Mouse (Mus musculus) liver, embryonic 13.5 days (tissue): ENCODE measurements around the gene Slc9a4. TPM values are rescaled to one million over a fixed set of nuclear protein-coding genes. Genes with fewer than 3 reads are reported as not detected.

Source experiments
- ATAC-seq: fragments of 200-750 bp; cut with Nextera tagmentation; 2 replicates; pipeline ENCODE4 v1.8.0; 2017; ENCODE audit warnings: low read depth, mild to moderate bottlenecking, moderate number of reproducible peaks, moderate library complexity
- DNase-seq: peaks from one replicate; pipeline ENCODE4 v3.0.0; 2022
- H3K27ac ChIP-seq: fragments of 300-500 bp; sonication (generic); 2 replicates; pipeline ENCODE4 v1.5.1; 2015; ENCODE audit warnings: moderate library complexity, mild to moderate bottlenecking, inconsistent platforms
- H3K27me3 ChIP-seq: fragments of 300-500 bp; sonication (generic); 2 replicates; pipeline ENCODE4 v1.6.1; 2015; ENCODE audit warnings: mild to moderate bottlenecking, inconsistent platforms
- H3K36me3 ChIP-seq: fragments of 300-500 bp; sonication (generic); 2 replicates; pipeline ENCODE4 v1.6.1; 2015; ENCODE audit warnings: mild to moderate bottlenecking, inconsistent platforms
- H3K4me1 ChIP-seq: fragments of 300-500 bp; sonication (generic); replicated peaks from 2 replicates; pipeline ENCODE4 v1.6.1; 2015; ENCODE audit warnings: inconsistent platforms
- H3K4me2 ChIP-seq: fragments of 300-500 bp; sonication (generic); 2 replicates; pipeline ENCODE4 v1.6.1; 2015; ENCODE audit warnings: inconsistent platforms, mild to moderate bottlenecking, moderate library complexity
- H3K4me3 ChIP-seq: fragments of 300-500 bp; sonication (generic); replicated peaks from 2 replicates; pipeline ENCODE4 v1.5.1; 2015; ENCODE audit warnings: mild to moderate bottlenecking, inconsistent platforms
- H3K9ac ChIP-seq: fragments of 300-500 bp; sonication (generic); 2 replicates; pipeline ENCODE4 v1.6.1; 2015; ENCODE audit warnings: mild to moderate bottlenecking, inconsistent platforms
- H3K9me3 ChIP-seq: fragments of 300-500 bp; sonication (generic); replicated peaks from 2 replicates; pipeline ENCODE4 v1.6.1; 2016; ENCODE audit warnings: inconsistent platforms
- WGBS: fragments of 180-500 bp; shearing (Covaris S2); methylation state at CpG from one replicate; pipeline ENCODE4 v1.1.7; 2015; ENCODE audit not compliant: insufficient replicate concordance; 5-methylcytosine and 5-hydroxymethylcytosine counted together
- polyA plus RNA-seq: library from polyadenylated mRNA; unstranded; fragments of >200 nt; fragmentation: Nextera tagmentation; extraction: Ambion mirVana; gene quantifications from 2 replicates; pipeline ENCODE4 v1.2.1, GENCODE M21; 2015

The Slc9a4 gene
- polyA plus RNA-seq, 1 experiment from 2014 or later: not detected

DNA sequence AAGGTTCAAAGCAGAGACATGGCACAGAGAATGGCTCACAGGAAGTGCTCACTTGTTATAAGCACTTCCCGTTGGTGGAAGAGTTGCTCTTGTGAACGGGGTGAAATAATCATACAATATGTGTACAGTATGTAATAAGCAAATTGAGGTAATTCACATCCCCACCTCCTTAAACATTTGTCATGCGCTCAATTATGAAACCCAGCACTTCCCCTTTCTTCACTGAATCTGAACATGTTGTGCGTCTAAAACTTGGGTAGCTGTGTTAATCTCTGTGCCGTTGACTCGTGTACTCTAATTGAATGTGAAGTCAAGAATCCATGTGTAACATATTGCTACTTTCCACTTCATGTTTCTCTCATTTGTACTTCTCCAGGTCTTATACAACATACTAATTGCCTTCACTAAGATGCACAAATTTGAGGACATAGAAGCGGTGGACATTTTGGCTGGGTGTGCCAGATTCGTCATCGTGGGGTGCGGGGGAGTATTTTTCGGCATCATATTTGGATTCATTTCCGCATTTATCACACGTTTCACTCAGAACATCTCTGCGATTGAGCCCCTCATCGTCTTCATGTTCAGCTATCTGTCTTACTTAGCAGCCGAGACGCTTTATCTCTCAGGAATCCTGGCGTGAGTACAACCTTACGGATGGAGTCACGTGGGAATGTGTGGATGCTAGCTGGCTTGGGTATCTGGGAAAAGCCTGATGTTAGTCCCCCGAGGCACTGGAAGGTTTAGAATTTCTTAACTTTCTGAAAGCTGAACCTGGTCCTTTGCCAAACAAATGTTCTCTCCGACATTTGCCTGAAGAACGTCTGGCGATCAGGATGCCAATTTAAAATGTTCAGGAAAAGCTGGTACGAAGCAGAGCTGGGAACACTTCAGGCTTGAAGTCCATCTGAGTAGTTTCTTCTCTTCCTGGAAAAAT, 20.8 kb downstream of the Slc9a4 start:
- no peak for ATAC-seq
- Histone ChIP-seq H3K27me3 (no peaks in the 10 kb centered on the region), H3K9ac (no peak overlapping the region), H3K4me3 (no peak overlapping the region), H3K9me3 (no peaks in the 10 kb centered on the region), H3K4me2 (no peak overlapping the region), H3K4me1 (no peaks in the 10 kb centered on the region), H3K36me3 (no peaks in the 10 kb centered on the region), H3K27ac (no peak overlapping the region)
- no peak for DNase-seq
- 74% methylated on average over 25 of the region's 25 CpGs for WGBS

GRCm38 (mm10) chr1:40601461-40601860, 21.6 kb downstream of the Slc9a4 start:
- no peak for ATAC-seq
- Histone ChIP-seq H3K27me3 (no peaks in the 10 kb centered on the region), H3K4me2 (no peak overlapping the region), H3K9ac (no peak overlapping the region), H3K27ac (no peak overlapping the region), H3K4me1 (no peaks in the 10 kb centered on the region), H3K9me3 (no peaks in the 10 kb centered on the region), H3K4me3 (no peak overlapping the region), H3K36me3 (no peaks in the 10 kb centered on the region)
- no peak for DNase-seq
- WGBS: 66% methylated on average over 3 of the region's 3 CpGs

DNA sequence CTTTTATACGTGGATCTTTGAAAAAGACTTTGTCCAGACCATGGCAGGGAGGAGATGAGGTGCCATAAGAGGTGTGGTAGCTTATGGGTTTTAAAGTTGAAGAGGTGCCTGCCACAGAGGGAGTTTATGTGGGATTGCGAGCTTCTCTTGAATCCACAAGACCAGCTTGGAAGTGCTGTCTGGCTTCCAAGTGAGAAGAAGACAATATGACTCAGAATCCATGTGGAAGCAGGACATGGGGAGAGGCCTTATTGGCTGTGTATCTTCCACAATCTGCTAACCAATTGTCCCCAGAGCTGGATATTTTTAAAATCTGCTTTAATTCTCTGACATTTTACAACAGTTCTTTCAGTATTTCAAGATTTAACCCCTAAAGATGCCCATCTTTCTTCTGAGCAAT, 33.3 kb downstream of the Slc9a4 start:
- no peak overlapping the region for H3K9ac ChIP-seq
- no peaks in the 10 kb centered on the region for H3K27me3 ChIP-seq
- H3K27ac ChIP-seq: no peak overlapping the region
- no peak for ATAC-seq
- H3K36me3 ChIP-seq: no peaks in the 10 kb centered on the region
- H3K4me2 ChIP-seq: no peak overlapping the region
- no peaks in the 10 kb centered on the region for H3K9me3 ChIP-seq
- 65% methylated on average over 2 of the region's 2 CpGs for WGBS
- H3K4me1 ChIP-seq: no peaks in the 10 kb centered on the region
- no peak overlapping the region for H3K4me3 ChIP-seq
- DNase-seq: no peak

GRCm38 (mm10) chr1:40619093-40619492, 39.2 kb downstream of the Slc9a4 start:
- Histone ChIP-seq H3K4me1 (no peaks in the 10 kb centered on the region), H3K4me2 (no peak overlapping the region), H3K4me3 (no peak overlapping the region), H3K9me3 (no peaks in the 10 kb centered on the region), H3K27ac (no peak overlapping the region), H3K9ac (no peak overlapping the region), H3K36me3 (no peaks in the 10 kb centered on the region), H3K27me3 (no peaks in the 10 kb centered on the region)
- ATAC-seq (no peak), DNase-seq (no peak)
- WGBS: 60% methylated on average over 5 of the region's 5 CpGs

- Histone ChIP-seq H3K9ac (no peak overlapping the region), H3K9me3 (no peaks in the 10 kb centered on the region), H3K4me2 (no peak overlapping the region), H3K4me3 (no peak overlapping the region), H3K4me1 (no peaks in the 10 kb centered on the region), H3K27me3 (no peaks in the 10 kb centered on the region), H3K36me3 (no peaks in the 10 kb centered on the region), H3K27ac (no peak overlapping the region)
- ATAC-seq (no peak), DNase-seq (no peak)
- WGBS: 47% methylated on average over 5 of the region's 5 CpGs
These were observed 40.0 kb downstream of the Slc9a4 start for GRCm38 (mm10) chr1:40619871-40620270.

- 63% methylated on average over 3 of the region's 3 CpGs for WGBS
- ATAC-seq (no peak), DNase-seq (no peak)
These were observed 45.1 kb downstream of the Slc9a4 start for GRCm38 (mm10) chr1:40624954-40625353.

GRCm38 (mm10) chr1:40626954-40627353, 47.1 kb downstream of the Slc9a4 start:
- Histone ChIP-seq H3K27ac (no peak overlapping the region), H3K36me3 (no peaks in the 10 kb centered on the region), H3K27me3 (no peaks in the 10 kb centered on the region), H3K4me3 (no peak overlapping the region), H3K9ac (no peak overlapping the region), H3K4me1 (no peaks in the 10 kb centered on the region), H3K9me3 (no peaks in the 10 kb centered on the region), H3K4me2 (no peak overlapping the region)
- DNase-seq: no peak
- no peak for ATAC-seq

More at GRCm38 (mm10) chr1:40624954-40625353, 45.1 kb downstream of the Slc9a4 start:
- H3K36me3 ChIP-seq: no peaks in the 10 kb centered on the region
- no peak overlapping the region for H3K4me3 ChIP-seq
- H3K9ac ChIP-seq: no peak overlapping the region
- H3K9me3 ChIP-seq: no peaks in the 10 kb centered on the region
- no peaks in the 10 kb centered on the region for H3K27me3 ChIP-seq
- no peak overlapping the region for H3K27ac ChIP-seq
- H3K4me2 ChIP-seq: no peak overlapping the region
- H3K4me1 ChIP-seq: no peaks in the 10 kb centered on the region

DNA sequence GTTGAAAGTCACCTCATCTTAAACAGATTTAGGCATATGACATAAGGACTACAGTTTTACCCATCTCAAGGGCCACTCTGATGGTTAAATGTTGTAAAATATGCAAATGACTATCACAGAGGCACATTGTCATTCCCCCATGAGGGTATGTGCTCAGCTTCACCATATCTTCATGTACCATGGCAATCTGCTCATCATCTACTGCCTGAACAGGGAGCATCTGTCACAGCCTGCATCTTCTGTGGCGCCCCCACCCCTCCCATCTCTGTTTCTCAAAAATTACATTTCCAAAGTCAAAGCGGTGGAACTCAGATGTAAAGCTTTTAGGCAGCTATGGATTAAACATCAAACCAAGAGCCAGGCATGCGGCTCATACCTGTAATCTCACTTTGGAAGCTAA, 48.6 kb downstream of the Slc9a4 start:
- no peaks in the 10 kb centered on the region for H3K36me3 ChIP-seq
- ATAC-seq (no peak), DNase-seq (no peak)
- H3K27ac ChIP-seq: no peak overlapping the region
- no peaks in the 10 kb centered on the region for H3K9me3 ChIP-seq
- H3K4me3 ChIP-seq: no peak overlapping the region
- H3K4me1 ChIP-seq: no peaks in the 10 kb centered on the region
- no peak overlapping the region for H3K4me2 ChIP-seq
- H3K27me3 ChIP-seq: no peaks in the 10 kb centered on the region
- no peak overlapping the region for H3K9ac ChIP-seq
- 60% methylated on average over 3 of the region's 3 CpGs for WGBS

DNA sequence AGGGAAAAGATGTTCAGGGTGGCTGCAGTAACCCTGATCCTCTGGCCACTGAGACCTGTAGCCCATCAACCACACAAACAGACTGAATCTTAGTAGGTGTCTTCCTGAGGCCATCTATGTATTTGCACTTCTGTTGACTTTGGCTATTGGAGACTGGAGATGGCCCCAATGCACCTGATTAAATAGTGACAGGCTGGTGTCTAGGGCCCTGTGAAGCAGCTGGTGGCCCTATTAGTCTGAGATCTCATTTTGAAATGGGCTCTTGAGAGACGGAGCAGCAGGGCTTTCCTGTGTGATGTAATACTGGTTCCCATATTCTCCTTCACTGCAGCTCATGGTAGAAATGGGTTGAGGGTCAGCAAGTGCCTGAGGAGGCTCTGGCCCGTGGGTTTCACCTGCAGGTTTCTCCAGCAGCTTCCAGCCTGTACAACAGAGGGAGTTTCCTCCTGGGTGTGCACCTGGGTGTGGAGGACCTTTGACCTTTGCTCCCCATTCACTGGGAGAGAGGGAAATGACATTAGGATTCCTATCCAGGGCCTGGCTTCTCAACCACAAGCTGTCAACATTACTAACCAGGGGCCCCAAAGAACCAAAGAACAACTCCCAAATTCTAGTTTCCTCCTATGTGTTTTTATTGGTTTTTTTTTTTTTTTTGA, 52.7 kb downstream of the Slc9a4 start:
- ATAC-seq: no peak
- no peak overlapping the region for H3K9ac ChIP-seq
- WGBS: 31% methylated on average over 2 of the region's 2 CpGs
- H3K4me2 ChIP-seq: no peak overlapping the region
- H3K4me3 ChIP-seq: no peak overlapping the region
- no peaks in the 10 kb centered on the region for H3K27me3 ChIP-seq
- H3K4me1 ChIP-seq: no peaks in the 10 kb centered on the region
- no peak overlapping the region for H3K27ac ChIP-seq
- no peak for DNase-seq
- H3K36me3 ChIP-seq: no peaks in the 10 kb centered on the region
- H3K9me3 ChIP-seq: no peaks in the 10 kb centered on the region

GRCm38 (mm10) chr1:40634608-40635007, 54.7 kb downstream of the Slc9a4 start:
- Histone ChIP-seq H3K27ac (no peak overlapping the region), H3K9me3 (no peaks in the 10 kb centered on the region), H3K4me2 (no peak overlapping the region), H3K36me3 (no peaks in the 10 kb centered on the region), H3K27me3 (no peaks in the 10 kb centered on the region), H3K4me3 (no peak overlapping the region), H3K9ac (no peak overlapping the region), H3K4me1 (no peaks in the 10 kb centered on the region)
- ATAC-seq: no peak
- 41% methylated on average over 4 of the region's 4 CpGs for WGBS
- no peak for DNase-seq

GRCm38 (mm10) chr1:40648234-40648633, 68.4 kb downstream of the Slc9a4 start:
- Histone ChIP-seq H3K4me1 (no peaks in the 10 kb centered on the region), H3K9ac (no peak overlapping the region), H3K4me2 (no peak overlapping the region), H3K36me3 (no peaks in the 10 kb centered on the region), H3K4me3 (no peak overlapping the region), H3K9me3 (no peaks in the 10 kb centered on the region), H3K27ac (no peak overlapping the region), H3K27me3 (no peaks in the 10 kb centered on the region)
- ATAC-seq (no peak), DNase-seq (no peak)
- 43% methylated on average over 2 of the region's 2 CpGs for WGBS
